Mouse (Mus musculus) cerebellum, postnatal 25 days (tissue): ENCODE results near the gene Rnf167.

Experiments used
- DNase-seq, 2 experiments: peaks; one replicate each; pipeline ENCODE4 v3.0.0; 2021; ENCODE audit warnings: mixed read lengths in 2 of 2

Rnf167 gene

GRCm38 (mm10) chr11:70638293-70638692 lies 8.7 kb upstream of the Rnf167 start:
- no peak for DNase-seq

- DNase-seq: no peak
These were observed 8.2 kb upstream of the Rnf167 start, which contains the start of gene Gp1ba for GRCm38 (mm10) chr11:70638714-70639278. TSS of gene Gp1ba (plus strand) at chr11:70639122.

GRCm38 (mm10) chr11:70639976-70640375 lies 7.1 kb upstream of the Rnf167 start:
- no peak for DNase-seq

- DNase-seq: no peak
These were observed 5.8 kb upstream of the Rnf167 start for GRCm38 (mm10) chr11:70641241-70641640.

- peak in 1 of 2 experiments; percentile 53 for DNase-seq
These were observed 4.0 kb upstream of the Rnf167 start for GRCm38 (mm10) chr11:70643051-70643450.

- DNase-seq: peak in 1 of 2 experiments; percentile 63
These were observed 2.4 kb upstream of the Rnf167 start for GRCm38 (mm10) chr11:70644564-70645103.

- DNase-seq: peak in 1 of 2 experiments; percentile 27
These were observed 1.4 kb upstream of the Rnf167 start for GRCm38 (mm10) chr11:70645461-70646258.

GRCm38 (mm10) chr11:70646259-70646555 lies 828 bp upstream of the Rnf167 start:
- peak; percentile 34 to 56 for DNase-seq

- DNase-seq: peak; percentile 39 to 53
These were observed 833 bp downstream of the Rnf167 start for GRCm38 (mm10) chr11:70647716-70648420.

- peak in 1 of 2 experiments; percentile 2 for DNase-seq
These were observed 1.5 kb downstream of the Rnf167 start for GRCm38 (mm10) chr11:70648512-70648911.

GRCm38 (mm10) chr11:70649185-70649734 lies 2.2 kb downstream of the Rnf167 start:
- peak in 1 of 2 experiments; percentile 6 for DNase-seq

GRCm38 (mm10) chr11:70650322-70651175 lies 3.5 kb downstream of the Rnf167 start:
- peak in 1 of 2 experiments; percentile 14 for DNase-seq

- peak in 1 of 2 experiments; percentile 4 for DNase-seq
These were observed 4.4 kb downstream of the Rnf167 start for GRCm38 (mm10) chr11:70651391-70651790.

GRCm38 (mm10) chr11:70652029-70652883 lies 5.2 kb downstream of the Rnf167 start:
- DNase-seq: peak; percentile 10 to 26

GRCm38 (mm10) chr11:70652884-70653344 lies 5.9 kb downstream of the Rnf167 start:
- no peak for DNase-seq

- DNase-seq: peak; percentile 74 to 85
These were observed 6.5 kb downstream of the Rnf167 start for GRCm38 (mm10) chr11:70653345-70654197.

- DNase-seq: peak; percentile 81 to 91
These were observed 7.3 kb downstream of the Rnf167 start, which contains the start of gene Pfn1 for GRCm38 (mm10) chr11:70654198-70654922. TSS of gene Pfn1 (minus strand) at chr11:70654644.

GRCm38 (mm10) chr11:70654923-70655570 lies 8.0 kb downstream of the Rnf167 start:
- DNase-seq: peak; percentile 92 to 94
